Mouse (Mus musculus): ENCODE data around the gene Platr17. TPM values are rescaled to one million over a fixed set of nuclear protein-coding genes. Genes with fewer than 3 reads are reported as not detected.
"Not testable (repeated sequence)": the region's sequence is repeated elsewhere in the genome, so short reads cannot be mapped to it uniquely, and the experiment has no call there.

Platr17 gene
- polyA plus RNA-seq, 1 experiment = not detected

DNA sequence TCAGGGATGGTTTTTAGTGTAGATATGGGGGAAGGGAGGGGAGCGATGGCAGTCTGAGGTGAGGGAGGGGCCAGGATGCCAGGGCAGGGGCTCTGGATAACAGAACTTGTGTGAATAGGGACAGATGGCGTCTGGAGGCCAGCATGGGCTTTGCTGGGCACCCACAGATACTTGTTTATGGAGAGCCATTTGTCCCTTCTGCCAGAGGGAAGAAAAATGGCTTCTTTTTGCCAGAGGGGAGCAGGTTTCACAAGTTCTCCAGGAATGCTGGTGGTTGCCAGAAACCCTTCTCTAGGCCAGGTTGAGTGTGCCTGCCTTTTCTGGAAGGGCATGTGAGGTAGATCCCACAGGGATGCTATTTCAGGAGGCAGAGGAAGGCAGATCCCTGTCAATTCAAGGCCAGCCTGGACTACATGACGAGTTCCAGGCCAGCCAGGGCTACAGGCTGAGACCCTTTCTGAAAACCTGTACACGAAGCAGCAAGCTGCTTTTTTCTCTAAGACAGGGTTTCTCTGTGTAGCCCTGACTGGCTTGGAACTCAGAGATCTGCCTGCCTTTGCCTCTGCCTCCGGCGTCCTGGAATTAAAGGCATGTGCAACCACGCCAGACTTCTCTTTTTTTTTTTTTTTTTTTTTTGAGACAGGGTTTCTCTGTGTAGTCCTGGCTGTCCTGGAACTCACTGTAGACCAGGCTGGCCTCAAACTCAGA is 4.5 kb upstream of the Platr17 start:
- Histone ChIP-seq H3K27ac (ENCODE audit: control insufficient read depth, insufficient read depth, low read depth, low read length) (peak overlapping the region; percentile 45; the same call in 1 of the 2 replicates), H3K36me3 (ENCODE audit: control insufficient read depth, insufficient read depth, low read length) (no peaks in the 10 kb centered on the region), H3K4me1 (ENCODE audit: control insufficient read depth, insufficient read depth, low read length) (peaks cover 14% of the 10 kb centered on the region), H3K4me3 (ENCODE audit: control insufficient read depth, low read depth, low read length) (no peak overlapping the region), H3K27me3 (ENCODE audit: control insufficient read depth, insufficient read depth, low read length) (no peaks in the 10 kb centered on the region)
- TF ChIP-seq CTCF (IDR thresholded peaks at IDR 0.05; ENCODE audit: control insufficient read depth, insufficient read depth, insufficient replicate concordance, low read depth, low read length) = no peak
- TF ChIP-seq POLR2A (IDR thresholded peaks at IDR 0.05; ENCODE audit: control insufficient read depth, low read depth, low read length) = no peak

DNA sequence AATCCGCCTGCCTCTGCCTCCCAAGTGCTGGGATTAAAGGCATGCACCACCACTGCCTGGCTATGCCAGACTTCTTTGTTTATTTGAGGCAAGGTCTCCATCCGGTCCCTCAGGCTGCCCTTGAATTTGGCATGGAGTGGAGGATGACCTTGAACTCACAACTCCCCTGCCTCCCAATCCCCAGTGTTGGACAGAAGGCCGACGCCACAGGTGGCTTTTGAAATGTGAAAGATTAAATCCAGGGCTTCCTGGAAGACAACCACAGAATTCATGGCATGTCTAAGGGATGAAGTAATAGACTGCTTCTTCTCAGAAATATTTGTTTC is 4.0 kb upstream of the Platr17 start:
- no peak for TF ChIP-seq POLR2A (IDR thresholded peaks at IDR 0.05; ENCODE audit: control insufficient read depth, low read depth, low read length)
- no peak for TF ChIP-seq CTCF (IDR thresholded peaks at IDR 0.05; ENCODE audit: control insufficient read depth, insufficient read depth, insufficient replicate concordance, low read depth, low read length)
- H3K27me3 ChIP-seq (ENCODE audit: control insufficient read depth, insufficient read depth, low read length) = no peaks in the 10 kb centered on the region
- no peak overlapping the region for H3K4me3 ChIP-seq (ENCODE audit: control insufficient read depth, low read depth, low read length)
- H3K4me1 ChIP-seq (ENCODE audit: control insufficient read depth, insufficient read depth, low read length) = peaks cover 14% of the 10 kb centered on the region
- H3K27ac ChIP-seq (ENCODE audit: control insufficient read depth, insufficient read depth, low read depth, low read length) = peak overlapping the region; percentile 54; the same call in 1 of the 2 replicates
- no peaks in the 10 kb centered on the region for H3K36me3 ChIP-seq (ENCODE audit: control insufficient read depth, insufficient read depth, low read length)

DNA sequence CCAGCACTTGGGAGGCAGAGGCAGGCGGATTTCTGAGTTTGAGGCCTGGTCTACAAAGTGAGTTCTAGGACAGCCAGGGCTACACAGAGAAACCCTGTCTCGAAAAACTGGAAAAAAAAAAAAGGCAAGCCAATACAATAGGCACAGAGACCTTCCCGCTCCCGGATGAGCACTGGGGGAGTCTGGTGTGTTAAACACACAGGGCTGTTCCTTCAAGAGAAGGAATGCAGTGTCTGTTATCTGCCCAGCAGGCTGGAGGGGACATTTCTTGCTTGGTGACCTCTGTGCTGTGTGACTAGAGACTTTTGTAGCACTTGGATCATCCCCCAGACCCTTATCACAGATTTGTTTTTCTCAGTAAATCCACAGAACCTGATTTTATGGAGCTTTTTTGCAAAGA is 3.3 kb upstream of the Platr17 start:
- no peak overlapping the region; the same call in 1 of the 2 replicates for H3K27ac ChIP-seq (ENCODE audit: control insufficient read depth, insufficient read depth, low read depth, low read length)
- no peaks in the 10 kb centered on the region for H3K36me3 ChIP-seq (ENCODE audit: control insufficient read depth, insufficient read depth, low read length)
- peaks cover 14% of the 10 kb centered on the region for H3K4me1 ChIP-seq (ENCODE audit: control insufficient read depth, insufficient read depth, low read length)
- no peak overlapping the region for H3K4me3 ChIP-seq (ENCODE audit: control insufficient read depth, low read depth, low read length)
- no peaks in the 10 kb centered on the region for H3K27me3 ChIP-seq (ENCODE audit: control insufficient read depth, insufficient read depth, low read length)
- TF ChIP-seq POLR2A (IDR thresholded peaks at IDR 0.05; ENCODE audit: control insufficient read depth, low read depth, low read length) (no peak), CTCF (IDR thresholded peaks at IDR 0.05; ENCODE audit: control insufficient read depth, insufficient read depth, insufficient replicate concordance, low read depth, low read length) (no peak)

DNA sequence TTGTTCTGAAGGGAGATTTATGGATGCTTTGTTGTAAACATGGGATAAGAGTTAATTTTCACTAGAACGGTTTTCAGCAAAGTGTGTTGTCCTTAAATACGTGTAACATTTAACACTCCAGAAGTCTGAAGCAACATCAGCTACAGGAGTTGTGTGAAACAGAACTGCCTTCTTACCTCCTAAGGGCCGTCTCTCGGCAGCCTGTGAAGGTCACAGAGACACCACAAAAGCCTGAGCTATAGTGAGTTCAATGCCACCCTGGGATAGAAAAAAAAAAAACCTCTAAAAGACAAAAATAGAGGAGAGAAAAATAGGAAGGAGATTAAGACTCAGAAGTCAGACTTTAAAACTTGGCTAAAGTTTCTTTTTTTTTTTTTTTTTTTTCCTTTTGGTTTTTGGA is 2.9 kb upstream of the Platr17 start:
- Histone ChIP-seq H3K36me3 (ENCODE audit: control insufficient read depth, insufficient read depth, low read length) (no peaks in the 10 kb centered on the region), H3K4me1 (ENCODE audit: control insufficient read depth, insufficient read depth, low read length) (peaks cover 14% of the 10 kb centered on the region), H3K27me3 (ENCODE audit: control insufficient read depth, insufficient read depth, low read length) (no peaks in the 10 kb centered on the region), H3K4me3 (ENCODE audit: control insufficient read depth, low read depth, low read length) (no peak overlapping the region), H3K27ac (ENCODE audit: control insufficient read depth, insufficient read depth, low read depth, low read length) (no peak overlapping the region)
- TF ChIP-seq CTCF (IDR thresholded peaks at IDR 0.05; ENCODE audit: control insufficient read depth, insufficient read depth, insufficient replicate concordance, low read depth, low read length) (no peak), POLR2A (IDR thresholded peaks at IDR 0.05; ENCODE audit: control insufficient read depth, low read depth, low read length) (no peak)

DNA sequence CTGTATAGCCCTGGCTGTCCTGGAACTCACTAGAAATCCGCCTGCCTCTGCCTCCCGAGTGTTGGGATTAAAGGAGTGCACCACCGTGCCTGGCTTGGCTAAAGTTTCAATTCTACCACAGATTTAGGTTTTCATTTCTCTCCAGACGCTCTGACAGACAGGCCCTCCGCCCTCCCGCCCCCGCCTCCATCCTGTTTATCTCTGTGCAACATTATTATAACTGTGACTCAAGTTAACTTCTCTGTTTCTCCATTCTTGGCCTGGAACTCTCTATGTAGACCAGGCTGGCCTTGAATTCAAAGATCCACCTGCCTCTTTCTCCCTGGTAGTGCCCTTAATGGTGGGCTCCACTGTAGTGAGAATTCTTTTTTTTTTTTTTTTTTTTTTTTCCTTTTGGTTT is 2.4 kb upstream of the Platr17 start:
- TF ChIP-seq CTCF (IDR thresholded peaks at IDR 0.05; ENCODE audit: control insufficient read depth, insufficient read depth, insufficient replicate concordance, low read depth, low read length) = no peak
- TF ChIP-seq POLR2A (IDR thresholded peaks at IDR 0.05; ENCODE audit: control insufficient read depth, low read depth, low read length) = no peak
- H3K4me1 ChIP-seq (ENCODE audit: control insufficient read depth, insufficient read depth, low read length) = peaks cover 14% of the 10 kb centered on the region
- no peak overlapping the region for H3K4me3 ChIP-seq (ENCODE audit: control insufficient read depth, low read depth, low read length)
- H3K27ac ChIP-seq (ENCODE audit: control insufficient read depth, insufficient read depth, low read depth, low read length) = no peak overlapping the region
- H3K36me3 ChIP-seq (ENCODE audit: control insufficient read depth, insufficient read depth, low read length) = no peaks in the 10 kb centered on the region
- H3K27me3 ChIP-seq (ENCODE audit: control insufficient read depth, insufficient read depth, low read length) = no peaks in the 10 kb centered on the region

DNA sequence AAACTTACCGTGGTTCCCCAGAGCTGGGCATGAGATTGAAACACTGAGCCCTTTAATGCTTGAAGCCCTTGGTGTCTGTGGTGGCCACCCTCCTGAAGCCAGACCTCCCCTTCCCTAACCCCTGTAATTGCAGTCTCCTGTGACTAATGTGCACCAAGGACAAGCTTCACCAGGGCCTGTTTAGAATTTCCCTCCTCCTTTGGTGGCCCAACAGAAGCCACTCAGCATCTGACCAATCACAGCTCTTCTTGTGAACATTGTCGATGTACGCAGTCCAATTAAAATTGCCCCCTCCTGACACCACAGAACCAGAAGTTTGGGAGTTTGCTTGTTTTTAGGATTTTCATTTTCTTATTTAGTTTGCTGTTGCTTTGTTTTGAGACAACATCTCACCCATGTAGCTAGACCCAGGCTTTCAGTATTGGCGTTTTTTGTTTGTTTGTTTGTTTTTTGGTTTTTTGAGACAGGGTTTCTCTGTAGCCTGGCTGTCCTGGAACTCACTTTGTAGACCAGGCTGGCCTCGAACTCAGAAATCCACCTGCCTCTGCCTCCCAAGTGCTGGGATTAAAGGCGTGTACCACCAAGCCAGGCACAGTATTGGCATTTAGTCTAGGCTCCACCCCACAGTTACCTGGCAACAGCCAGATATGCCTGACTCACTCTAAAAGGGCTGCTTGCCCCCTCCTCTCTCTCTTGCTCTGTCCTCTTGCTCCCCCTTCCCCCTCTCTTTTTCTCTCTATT is 854 bp upstream of the Platr17 start:
- not testable (repeated sequence) for H3K27me3 ChIP-seq (ENCODE audit: control insufficient read depth, insufficient read depth, low read length); H3K36me3 ChIP-seq (ENCODE audit: control insufficient read depth, insufficient read depth, low read length); H3K27ac ChIP-seq (ENCODE audit: control insufficient read depth, insufficient read depth, low read depth, low read length); H3K4me3 ChIP-seq (ENCODE audit: control insufficient read depth, low read depth, low read length)
- H3K4me1 ChIP-seq (ENCODE audit: control insufficient read depth, insufficient read depth, low read length) = peaks cover 19% of the 10 kb centered on the region

DNA sequence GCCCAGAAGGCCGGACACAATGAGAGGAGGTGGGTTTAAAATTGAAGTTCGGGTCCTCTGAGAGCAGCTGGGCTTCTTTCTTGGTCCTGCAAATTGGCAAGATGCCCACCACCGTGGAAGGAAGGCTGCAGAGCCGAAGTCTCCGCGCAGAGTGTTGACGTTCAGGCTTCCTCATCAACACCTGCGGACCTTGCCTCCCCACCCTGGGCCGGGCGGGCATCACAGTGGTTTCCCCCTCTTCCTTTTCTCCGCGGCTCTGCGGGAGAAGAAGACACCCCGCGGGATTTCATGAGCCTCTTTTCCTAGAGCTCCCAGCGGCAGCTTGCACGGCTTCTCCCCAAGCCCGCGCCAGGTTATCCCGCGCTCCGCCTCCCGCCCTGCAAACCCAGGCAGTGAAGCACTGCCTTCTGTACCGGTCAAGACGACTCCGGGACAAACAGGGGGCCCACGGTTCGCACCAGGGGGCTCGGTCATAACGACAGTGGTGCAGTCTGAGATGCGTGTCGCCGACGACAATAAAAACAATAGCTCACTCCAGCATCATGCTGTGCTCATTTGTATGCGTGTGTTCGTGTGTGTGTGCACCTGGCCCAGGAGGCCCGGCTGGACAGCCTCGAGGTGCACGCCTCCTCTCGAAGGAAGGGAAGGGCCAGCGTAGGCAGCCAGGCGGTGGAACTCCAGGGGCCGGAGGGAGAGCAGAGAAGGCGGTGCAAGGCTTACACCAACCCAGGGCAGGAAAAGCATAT is 3.6 kb downstream of the Platr17 start:
- H3K4me1 ChIP-seq (ENCODE audit: control insufficient read depth, insufficient read depth, low read length) = peaks cover 19% of the 10 kb centered on the region
- H3K36me3 ChIP-seq (ENCODE audit: control insufficient read depth, insufficient read depth, low read length) = peaks cover 10% of the 10 kb centered on the region
- H3K27ac ChIP-seq (ENCODE audit: control insufficient read depth, insufficient read depth, low read depth, low read length) = peak overlapping the region; percentile 62
- TF ChIP-seq CTCF (IDR thresholded peaks at IDR 0.05; ENCODE audit: control insufficient read depth, insufficient read depth, insufficient replicate concordance, low read depth, low read length) (no peak), POLR2A (IDR thresholded peaks at IDR 0.05; ENCODE audit: control insufficient read depth, low read depth, low read length) (no peak)
- H3K27me3 ChIP-seq (ENCODE audit: control insufficient read depth, insufficient read depth, low read length) = no peaks in the 10 kb centered on the region
- H3K4me3 ChIP-seq (ENCODE audit: control insufficient read depth, low read depth, low read length) = peak overlapping the region; percentile 85

Measured in testis, adult 2 months (tissue).